Mouse (Mus musculus): ENCODE measurements around the gene Naa60. TPM values are rescaled to one million over a fixed set of nuclear protein-coding genes. Genes with fewer than 3 reads are reported as not detected.
"Not testable (repeated sequence)": the region's sequence is repeated elsewhere in the genome, so short reads cannot be mapped to it uniquely, and the experiment has no call there.

Naa60 gene
- polyA plus RNA-seq, 1 experiment from 2014 or later = 35.2 TPM

- not testable (repeated sequence) for H3K4me3 ChIP-seq; H3K27ac ChIP-seq (replicated peaks); H3K9ac ChIP-seq; ATAC-seq (ENCODE audit: extremely low read depth, insufficient number of reproducible peaks, low FRiP score, low TSS enrichment); H3K27me3 ChIP-seq (replicated peaks); H3K4me2 ChIP-seq; H3K9me3 ChIP-seq; H3K36me3 ChIP-seq
- WGBS = 88% methylated on average over 13 of the region's 13 CpGs
- peaks cover 11% of the 10 kb centered on the region for H3K4me1 ChIP-seq
Observed at GRCm38 (mm10) chr16:3851301-3851700, 20.9 kb upstream of the Naa60 start.

- Histone ChIP-seq H3K36me3 (no peaks in the 10 kb centered on the region), H3K27me3 (replicated peaks) (no peaks in the 10 kb centered on the region), H3K4me1 (peaks cover 6% of the 10 kb centered on the region), H3K4me2 (no peak overlapping the region), H3K9me3 (no peaks in the 10 kb centered on the region), H3K27ac (replicated peaks) (no peak overlapping the region), H3K4me3 (no peak overlapping the region), H3K9ac (no peak overlapping the region; the same call in 1 of the 2 replicates)
- no peak for ATAC-seq (ENCODE audit: extremely low read depth, insufficient number of reproducible peaks, low FRiP score, low TSS enrichment)
- WGBS = 34% methylated on average over 12 of the region's 12 CpGs
Observed at GRCm38 (mm10) chr16:3852586-3852985, 19.6 kb upstream of the Naa60 start.

- Histone ChIP-seq H3K36me3 (no peaks in the 10 kb centered on the region), H3K4me3 (no peak overlapping the region), H3K4me2 (no peak overlapping the region), H3K9ac (no peak overlapping the region), H3K27ac (replicated peaks) (no peak overlapping the region), H3K9me3 (no peaks in the 10 kb centered on the region), H3K27me3 (replicated peaks) (no peaks in the 10 kb centered on the region), H3K4me1 (no peaks in the 10 kb centered on the region)
- no peak for ATAC-seq (ENCODE audit: extremely low read depth, insufficient number of reproducible peaks, low FRiP score, low TSS enrichment)
- WGBS = 65% methylated on average over 11 of the region's 11 CpGs
Observed at GRCm38 (mm10) chr16:3854437-3855182, 17.6 kb upstream of the Naa60 start.

- no peaks in the 10 kb centered on the region for H3K9me3 ChIP-seq
- H3K27me3 ChIP-seq (replicated peaks) = no peaks in the 10 kb centered on the region
- H3K36me3 ChIP-seq = peaks cover 5% of the 10 kb centered on the region
- H3K4me3 ChIP-seq = no peak overlapping the region
- no peak overlapping the region for H3K9ac ChIP-seq
- no peak for ATAC-seq (ENCODE audit: extremely low read depth, insufficient number of reproducible peaks, low FRiP score, low TSS enrichment)
- H3K4me1 ChIP-seq = no peaks in the 10 kb centered on the region
- no peak overlapping the region for H3K4me2 ChIP-seq
- no peak overlapping the region for H3K27ac ChIP-seq (replicated peaks)
- WGBS = 80% methylated on average over 1 of the region's 1 CpGs
Observed at GRCm38 (mm10) chr16:3855776-3856175, 16.4 kb upstream of the Naa60 start.

GRCm38 (mm10) chr16:3859254-3859653 is 12.9 kb upstream of the Naa60 start:
- H3K4me2 ChIP-seq = no peak overlapping the region
- peaks cover 30% of the 10 kb centered on the region for H3K36me3 ChIP-seq
- no peak overlapping the region for H3K27ac ChIP-seq (replicated peaks)
- H3K27me3 ChIP-seq (replicated peaks) = no peaks in the 10 kb centered on the region
- ATAC-seq (ENCODE audit: extremely low read depth, insufficient number of reproducible peaks, low FRiP score, low TSS enrichment) = no peak
- 84% methylated on average over 4 of the region's 4 CpGs for WGBS
- H3K4me3 ChIP-seq = no peak overlapping the region
- no peaks in the 10 kb centered on the region for H3K4me1 ChIP-seq
- H3K9ac ChIP-seq = no peak overlapping the region
- H3K9me3 ChIP-seq = no peaks in the 10 kb centered on the region

- Histone ChIP-seq H3K4me1 (peaks cover 22% of the 10 kb centered on the region), H3K27ac (replicated peaks) (peak overlapping the region; percentile 64), H3K27me3 (replicated peaks) (no peaks in the 10 kb centered on the region), H3K9ac (peak overlapping the region; percentile 89), H3K9me3 (no peaks in the 10 kb centered on the region), H3K36me3 (peaks cover 35% of the 10 kb centered on the region), H3K4me2 (peak overlapping the region; percentile 94), H3K4me3 (peak overlapping the region; percentile 68)
- ATAC-seq (ENCODE audit: extremely low read depth, insufficient number of reproducible peaks, low FRiP score, low TSS enrichment) = no peak
- WGBS = 1% methylated on average over 16 of the region's 16 CpGs
Observed at GRCm38 (mm10) chr16:3871815-3872214, 360 bp upstream of the Naa60 start.

GRCm38 (mm10) chr16:3876346-3876745 is 4.2 kb downstream of the Naa60 start:
- H3K4me2 ChIP-seq = no peak overlapping the region
- WGBS = 94% methylated on average over 4 of the region's 4 CpGs
- no peak overlapping the region for H3K27ac ChIP-seq (replicated peaks)
- no peaks in the 10 kb centered on the region for H3K9me3 ChIP-seq
- H3K4me3 ChIP-seq = no peak overlapping the region
- peaks cover 39% of the 10 kb centered on the region for H3K36me3 ChIP-seq
- no peak for ATAC-seq (ENCODE audit: extremely low read depth, insufficient number of reproducible peaks, low FRiP score, low TSS enrichment)
- H3K4me1 ChIP-seq = peaks cover 19% of the 10 kb centered on the region
- no peak overlapping the region for H3K9ac ChIP-seq
- H3K27me3 ChIP-seq (replicated peaks) = no peaks in the 10 kb centered on the region

- Histone ChIP-seq H3K9ac (peak within 1 kb of the TSS; percentile 95), H3K27ac (replicated peaks) (peak within 1 kb of the TSS; percentile 96), H3K4me2 (peak within 1 kb of the TSS; percentile 85), H3K4me3 (peak within 1 kb of the TSS; percentile 98), H3K27me3 (replicated peaks) (no peaks in the 10 kb centered on the region), H3K4me1 (peaks cover 25% of the 10 kb centered on the region), H3K9me3 (no peaks in the 10 kb centered on the region), H3K36me3 (peaks cover 12% of the 10 kb centered on the region)
- WGBS = under 1% methylated on average over 88 of the region's 88 CpGs
- ATAC-seq (ENCODE audit: extremely low read depth, insufficient number of reproducible peaks, low FRiP score, low TSS enrichment) = peak; percentile 98
Observed at GRCm38 (mm10) chr16:3884201-3885064, 12.3 kb downstream of the Naa60 start, which contains the start of the genes Zfp597 and Gm20695. Gene Zfp597 (minus strand): TSS chr16:3884561. Gene Gm20695 (plus strand): TSS chr16:3884648.

GRCm38 (mm10) chr16:3885065-3885670 is 13.0 kb downstream of the Naa60 start:
- H3K36me3 ChIP-seq = 0 out of 2 replicates have a peak, but pooled peaks cover 6% of the 10 kb centered on the region
- 5% methylated on average over 10 of the region's 10 CpGs for WGBS
- no peaks in the 10 kb centered on the region for H3K27me3 ChIP-seq (replicated peaks)
- peak overlapping the region; percentile 85 for H3K4me2 ChIP-seq
- peak overlapping the region; percentile 96 for H3K27ac ChIP-seq (replicated peaks)
- H3K4me1 ChIP-seq = peaks cover 25% of the 10 kb centered on the region
- no peak for ATAC-seq (ENCODE audit: extremely low read depth, insufficient number of reproducible peaks, low FRiP score, low TSS enrichment)
- H3K4me3 ChIP-seq = peak overlapping the region; percentile 98
- H3K9me3 ChIP-seq = no peaks in the 10 kb centered on the region
- peak overlapping the region; percentile 95 for H3K9ac ChIP-seq

GRCm38 (mm10) chr16:3891621-3892295 is 19.6 kb downstream of the Naa60 start:
- Histone ChIP-seq H3K9me3 (no peaks in the 10 kb centered on the region), H3K4me3 (no peak overlapping the region), H3K4me1 (peaks cover 18% of the 10 kb centered on the region), H3K27me3 (replicated peaks) (no peaks in the 10 kb centered on the region), H3K4me2 (no peak overlapping the region), H3K9ac (no peak overlapping the region), H3K36me3 (peaks cover 18% of the 10 kb centered on the region), H3K27ac (replicated peaks) (no peak overlapping the region)
- ATAC-seq (ENCODE audit: extremely low read depth, insufficient number of reproducible peaks, low FRiP score, low TSS enrichment) = no peak
- 88% methylated on average over 14 of the region's 14 CpGs for WGBS

- Histone ChIP-seq H3K9ac (no peak overlapping the region), H3K27ac (replicated peaks) (peak overlapping the region; percentile 77), H3K4me3 (no peak overlapping the region), H3K36me3 (peaks cover 38% of the 10 kb centered on the region), H3K27me3 (replicated peaks) (no peaks in the 10 kb centered on the region), H3K9me3 (no peaks in the 10 kb centered on the region), H3K4me2 (peak overlapping the region; percentile 13; the same call in 1 of the 2 replicates), H3K4me1 (peaks cover 16% of the 10 kb centered on the region)
- ATAC-seq (ENCODE audit: extremely low read depth, insufficient number of reproducible peaks, low FRiP score, low TSS enrichment) = no peak; the same call in 1 of the 2 replicates
- WGBS = 38% methylated on average over 3 of the region's 3 CpGs
Observed at GRCm38 (mm10) chr16:3893739-3894138, 21.6 kb downstream of the Naa60 start.

All from heart, embryonic 13.5 days (tissue).